ENCODE assay signal across 15 mouse cellular contexts in the genomic region with DNA sequence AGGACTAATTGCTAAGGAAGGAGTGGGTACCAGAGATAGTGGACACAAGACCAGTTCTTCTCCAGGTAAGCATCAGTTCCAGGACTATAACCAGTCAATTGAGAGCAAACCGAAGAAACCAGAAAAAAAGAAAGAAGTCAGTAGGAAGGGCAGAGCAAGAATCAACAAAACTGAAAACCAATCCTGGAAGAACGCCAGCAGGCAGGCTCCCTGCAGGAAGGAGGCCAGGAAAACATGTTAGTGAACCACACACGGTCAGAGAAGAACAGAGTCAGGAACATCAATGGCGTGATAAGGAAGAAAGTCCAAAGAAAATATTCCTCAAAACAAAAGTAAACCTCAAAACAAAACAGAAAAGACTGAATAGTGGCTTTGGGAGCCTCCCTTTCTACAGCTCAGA. TPM values are rescaled to one million over a fixed set of nuclear protein-coding genes. Genes with fewer than 3 reads are reported as not detected.
DNase-seq lines count a peak whose midpoint lies in the region; ATAC-seq and TF ChIP-seq lines count a peak whose summit lies in the region.
"Had no signal": no experiment of that assay in that cellular context is flagged by ENCODE, and none has a peak within 500 bp of the region (broad histone marks: within the 10 kb centered on the region; RNA-seq: fewer than 3 reads in every experiment).

No protein-coding gene starts in this region.

- ATAC-seq in forebrain, embryonic 14.5 days: no peak
- ATAC-seq in forebrain, embryonic 12.5 days (ENCODE audit: low FRiP score): no peak
- no peak for ATAC-seq in kidney, postnatal 0 days (replicated peaks; ENCODE audit: low FRiP score, low read depth)
- no peak for ATAC-seq in kidney, embryonic 15.5 days (replicated peaks; ENCODE audit: low FRiP score)
- no peak for ATAC-seq in erythroid progenitor cell, adult 5-6 weeks (replicated peaks; ENCODE audit: low FRiP score, poor library complexity, severe bottlenecking)
- ATAC-seq: CD4-positive, CD25-positive, alpha-beta regulatory T cell, adult 4 months had no signal

- TF ChIP-seq CTCF in kidney, postnatal 0 days (IDR thresholded peaks at IDR 0.05; ENCODE audit: low read depth): no peak
- TF ChIP-seq CTCF in brain, embryonic 14.5 days (IDR thresholded peaks at IDR 0.05; ENCODE audit: borderline replicate concordance, extremely low read depth, insufficient read depth, insufficient read length): no peak

- no peaks in the 10 kb centered on the region for H3K36me3 ChIP-seq in forebrain, embryonic 14.5 days (ENCODE audit: control insufficient read depth, insufficient read depth, low read length)
- H3K36me3 ChIP-seq in forebrain, embryonic 12.5 days (replicated peaks): no peaks in the 10 kb centered on the region
- H3K36me3 ChIP-seq in kidney, postnatal 0 days (ENCODE audit: insufficient read depth, low read length): no peaks in the 10 kb centered on the region
- H3K36me3 ChIP-seq in kidney, embryonic 15.5 days: no peaks in the 10 kb centered on the region

- H3K4me2 ChIP-seq in forebrain, embryonic 14.5 days (ENCODE audit: low read length): no peak overlapping the region
- no peak overlapping the region for H3K4me2 ChIP-seq in forebrain, embryonic 12.5 days
- no peak overlapping the region for H3K4me2 ChIP-seq in kidney, postnatal 0 days (ENCODE audit: low read length)
- H3K4me2 ChIP-seq in kidney, embryonic 15.5 days: no peak overlapping the region
- H3K4me2 ChIP-seq: liver, embryonic 11.5 days had no signal

- no peak overlapping the region for H3K4me3 ChIP-seq in forebrain, embryonic 14.5 days (ENCODE audit: low read depth, low read length)
- H3K4me3 ChIP-seq in forebrain, embryonic 12.5 days (replicated peaks): no peak overlapping the region
- H3K4me3 ChIP-seq in kidney, postnatal 0 days (replicated peaks; ENCODE audit: low read depth, low read length): no peak overlapping the region
- no peak overlapping the region for H3K4me3 ChIP-seq in kidney, embryonic 15.5 days (replicated peaks)

- DNase-seq in forebrain, embryonic 14.5 days (ENCODE audit: low spot score): peak; percentile 19
- peak; percentile 24 for DNase-seq in kidney, postnatal 0 days (ENCODE audit: low spot score)
- peak; percentile 26 for DNase-seq in 3T3-L1 (ENCODE audit: low read depth, low spot score)
- DNase-seq in brain, embryonic 14.5 days (ENCODE audit: low read depth): peak; percentile 37
- DNase-seq: adrenal gland, adult 2 months; cerebellum, adult 11 months; embryo, embryonic 11 days; right cerebral cortex, postnatal 25 days; thymus, postnatal 36 days had no signal

- H3K4me1 ChIP-seq in forebrain, embryonic 14.5 days (ENCODE audit: control insufficient read depth, insufficient read depth, low read length): no peaks in the 10 kb centered on the region
- H3K4me1 ChIP-seq in forebrain, embryonic 12.5 days: no peaks in the 10 kb centered on the region
- no peaks in the 10 kb centered on the region for H3K4me1 ChIP-seq in kidney, postnatal 0 days (replicated peaks; ENCODE audit: insufficient read depth, low read length)
- H3K4me1 ChIP-seq in kidney, embryonic 15.5 days: peaks cover 5% of the 10 kb centered on the region; the same call in 1 of the 2 replicates

- H3K9ac ChIP-seq in forebrain, embryonic 14.5 days (ENCODE audit: low read length): no peak overlapping the region
- no peak overlapping the region for H3K9ac ChIP-seq in forebrain, embryonic 12.5 days
- H3K9ac ChIP-seq in kidney, postnatal 0 days (ENCODE audit: low read depth, low read length): no peak overlapping the region
- H3K9ac ChIP-seq in kidney, embryonic 15.5 days: no peak overlapping the region

- no peak overlapping the region for H3K27ac ChIP-seq in forebrain, embryonic 14.5 days (ENCODE audit: low read depth, low read length)
- no peak overlapping the region for H3K27ac ChIP-seq in forebrain, embryonic 12.5 days
- no peak overlapping the region for H3K27ac ChIP-seq in kidney, postnatal 0 days
- H3K27ac ChIP-seq in kidney, embryonic 15.5 days: no peak overlapping the region

- 71% methylated on average over 4 of the region's 4 CpGs for WGBS in forebrain, embryonic 14.5 days
- 90% methylated on average over 4 of the region's 4 CpGs for WGBS in forebrain, embryonic 12.5 days
- WGBS in kidney, postnatal 0 days: 20% methylated on average over 4 of the region's 4 CpGs
- 33% methylated on average over 4 of the region's 4 CpGs for WGBS in kidney, embryonic 15.5 days

- no peaks in the 10 kb centered on the region for H3K27me3 ChIP-seq in forebrain, embryonic 14.5 days (replicated peaks; ENCODE audit: control insufficient read depth, insufficient read depth, low read length)
- no peaks in the 10 kb centered on the region for H3K27me3 ChIP-seq in forebrain, embryonic 12.5 days
- no peaks in the 10 kb centered on the region for H3K27me3 ChIP-seq in kidney, postnatal 0 days (ENCODE audit: insufficient read depth, low read length)
- no peaks in the 10 kb centered on the region for H3K27me3 ChIP-seq in kidney, embryonic 15.5 days

- TF ChIP-seq POLR2A in brain, embryonic 14.5 days (IDR thresholded peaks at IDR 0.05; ENCODE audit: borderline replicate concordance, extremely low read depth, insufficient read depth, insufficient read length, poor library complexity, severe bottlenecking): no peak

- no peaks in the 10 kb centered on the region for H3K9me3 ChIP-seq in forebrain, embryonic 14.5 days (replicated peaks; ENCODE audit: control insufficient read depth, low read length)
- H3K9me3 ChIP-seq in forebrain, embryonic 12.5 days: no peaks in the 10 kb centered on the region
- no peaks in the 10 kb centered on the region for H3K9me3 ChIP-seq in kidney, postnatal 0 days (replicated peaks; ENCODE audit: low read length)
- H3K9me3 ChIP-seq in kidney, embryonic 15.5 days (replicated peaks): no peaks in the 10 kb centered on the region

RNA-seq across cellular contexts. Expression of a gene that starts 10.8 kb away (rescaled TPM):
- polyA plus RNA-seq in forebrain, embryonic 14.5 days (2014; fragmentation: Nextera tagmentation; extraction: Ambion mirVana): 51.5 and 59.6 TPM in 2 replicates
- polyA plus RNA-seq in forebrain, embryonic 12.5 days (2016; fragmentation: Nextera tagmentation; extraction: Ambion mirVana): 150 and 165 TPM in 2 replicates
- 102 and 106 TPM in 2 replicates for polyA plus RNA-seq in kidney, postnatal 0 days (2015; fragmentation: Nextera tagmentation; extraction: Ambion mirVana)
- polyA plus RNA-seq in kidney, embryonic 15.5 days (2015; fragmentation: Nextera tagmentation; extraction: Ambion mirVana): 129 and 140 TPM in 2 replicates
- polyA plus RNA-seq in brain, embryonic 14.5 days (2012; rRNA removed): 187 and 202 TPM in 2 replicates
- total RNA-seq in erythroid progenitor cell, adult 5-6 weeks (2015; ENCODE audit: low replicate concordance): 7.6 and 27.7 TPM in 2 replicates
- total RNA-seq in erythroid progenitor cell, adult 5-6 weeks (2017; ENCODE audit: low replicate concordance): 17.3 and 26.2 TPM in 2 replicates

RNA-seq across cellular contexts. Expression of a gene that starts 37.3 kb away (rescaled TPM):
- polyA plus RNA-seq in forebrain, embryonic 14.5 days (2014; fragmentation: Nextera tagmentation; extraction: Ambion mirVana): not detected in 2 replicates
- polyA plus RNA-seq in forebrain, embryonic 12.5 days (2016; fragmentation: Nextera tagmentation; extraction: Ambion mirVana): not detected in 2 replicates
- 0.16 and 0.23 TPM in 2 replicates for polyA plus RNA-seq in kidney, postnatal 0 days (2015; fragmentation: Nextera tagmentation; extraction: Ambion mirVana)
- 0.28 and 0.31 TPM in 2 replicates for polyA plus RNA-seq in kidney, embryonic 15.5 days (2015; fragmentation: Nextera tagmentation; extraction: Ambion mirVana)
- 0.08 TPM in 1 of 2 replicates, not detected in the other for polyA plus RNA-seq in brain, embryonic 14.5 days (2012; rRNA removed)
- 4.0 and 13.0 TPM in 2 replicates for total RNA-seq in erythroid progenitor cell, adult 5-6 weeks (2015; ENCODE audit: low replicate concordance)
- total RNA-seq in erythroid progenitor cell, adult 5-6 weeks (2017; ENCODE audit: low replicate concordance): 1.2 TPM in 1 of 2 replicates, not detected in the other
- total RNA-seq: layer of hippocampus, adult 8-10 months had no signal

RNA-seq across cellular contexts. Expression of a gene that starts 53.7 kb away (rescaled TPM):
- polyA plus RNA-seq in forebrain, embryonic 14.5 days (2014; fragmentation: Nextera tagmentation; extraction: Ambion mirVana): 3.8 and 5.6 TPM in 2 replicates
- 34.2 and 36.4 TPM in 2 replicates for polyA plus RNA-seq in forebrain, embryonic 12.5 days (2016; fragmentation: Nextera tagmentation; extraction: Ambion mirVana)
- 10.0 and 10.2 TPM in 2 replicates for polyA plus RNA-seq in kidney, postnatal 0 days (2015; fragmentation: Nextera tagmentation; extraction: Ambion mirVana)
- 54.0 and 66.0 TPM in 2 replicates for polyA plus RNA-seq in kidney, embryonic 15.5 days (2015; fragmentation: Nextera tagmentation; extraction: Ambion mirVana)
- polyA plus RNA-seq in brain, embryonic 14.5 days (2012; rRNA removed): 9.4 and 10.9 TPM in 2 replicates
- 4.7 and 5.4 TPM in 2 replicates for total RNA-seq in erythroid progenitor cell, adult 5-6 weeks (2015; ENCODE audit: low replicate concordance)
- total RNA-seq in erythroid progenitor cell, adult 5-6 weeks (2017; ENCODE audit: low replicate concordance): 0.98 and 3.3 TPM in 2 replicates
